Mouse (Mus musculus): ENCODE measurements around the gene Plekha1. TPM values are rescaled to one million over a fixed set of nuclear protein-coding genes. Genes with fewer than 3 reads are reported as not detected.

Plekha1 gene
- total and polyA plus RNA-seq, 3 experiments: 6.9 to 22.1 TPM; not detected in 1

DNA sequence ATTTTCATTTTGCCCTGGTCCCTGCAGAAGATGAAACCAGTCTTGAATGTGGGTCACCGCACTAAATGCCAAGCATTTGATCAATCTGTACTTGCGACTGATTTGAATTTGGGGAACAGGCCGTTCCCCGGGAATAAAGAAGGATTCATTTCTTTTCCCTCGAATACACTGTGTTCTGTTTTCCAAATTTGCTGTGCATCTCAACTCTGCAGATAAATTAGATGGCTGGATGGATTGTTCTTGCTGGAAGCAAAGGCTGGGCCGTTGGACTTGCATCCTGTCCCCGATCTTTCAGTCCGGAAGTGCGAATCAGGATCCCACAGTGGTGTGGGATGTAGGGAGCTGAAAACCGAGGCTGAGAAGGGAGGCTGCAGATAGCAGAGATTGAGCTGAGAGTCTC, 87.8 kb downstream of the Plekha1 start:
- Histone ChIP-seq H3K4me3 (ENCODE audit: control insufficient read depth in 1 of 2, insufficient read depth in 1 of 2, low read depth in 2 of 2, low read length in 2 of 2) (no peak overlapping the region), H3K4me1 (ENCODE audit: control insufficient read depth in 1 of 2, insufficient read depth in 2 of 2, low read length in 2 of 2) (no peaks in the 10 kb centered on the region), H3K9me3 (replicated peaks; ENCODE audit: insufficient read depth, low read length) (no peaks in the 10 kb centered on the region), H3K79me2 (ENCODE audit: control insufficient read depth, insufficient read depth, low read length, poor library complexity) (no peaks in the 10 kb centered on the region), H3K27ac (ENCODE audit: control insufficient read depth, low read depth, low read length) (no peak overlapping the region), H3K27me3 (ENCODE audit: control insufficient read depth in 1 of 2, insufficient read depth in 2 of 2, low read length in 2 of 2) (no peaks in the 10 kb centered on the region), H3K36me3 (ENCODE audit: control insufficient read depth in 1 of 2, insufficient read depth in 2 of 2, low read length in 2 of 2) (no peaks in the 10 kb centered on the region), H3K9ac (ENCODE audit: control insufficient read depth, low read depth, low read length, poor library complexity, severe bottlenecking) (no peak overlapping the region)
- DNase-seq (ENCODE audit: low read depth, low spot score): no peak
- TF ChIP-seq MYB (IDR thresholded peaks at IDR 0.05; ENCODE audit: low read depth, low read length) (no peak), MEF2A (IDR thresholded peaks at IDR 0.05; ENCODE audit: extremely low read depth, insufficient replicate concordance, low read depth, low read length, poor library complexity, severe bottlenecking) (no peak), RCOR1 (IDR thresholded peaks at IDR 0.05; ENCODE audit: low read depth, low read length) (no peak), USF2 (IDR thresholded peaks at IDR 0.05; ENCODE audit: borderline replicate concordance in 1 of 2, insufficient read depth in 1 of 2, low read depth in 1 of 2, low read length in 2 of 2) (no peak)

GRCm38 (mm10) chr7:130954177-130954601, 88.6 kb downstream of the Plekha1 start:
- DNase-seq (ENCODE audit: low read depth, low spot score): no peak
- H3K27ac ChIP-seq (ENCODE audit: control insufficient read depth, low read depth, low read length): no peak overlapping the region
- no peaks in the 10 kb centered on the region for H3K9me3 ChIP-seq (replicated peaks; ENCODE audit: insufficient read depth, low read length)
- H3K4me3 ChIP-seq (ENCODE audit: control insufficient read depth in 1 of 2, insufficient read depth in 1 of 2, low read depth in 2 of 2, low read length in 2 of 2): no peak overlapping the region
- H3K36me3 ChIP-seq (ENCODE audit: control insufficient read depth in 1 of 2, insufficient read depth in 2 of 2, low read length in 2 of 2): no peaks in the 10 kb centered on the region
- H3K79me2 ChIP-seq (ENCODE audit: control insufficient read depth, insufficient read depth, low read length, poor library complexity): no peaks in the 10 kb centered on the region
- no peaks in the 10 kb centered on the region for H3K4me1 ChIP-seq (ENCODE audit: control insufficient read depth in 1 of 2, insufficient read depth in 2 of 2, low read length in 2 of 2)
- no peak overlapping the region for H3K9ac ChIP-seq (ENCODE audit: control insufficient read depth, low read depth, low read length, poor library complexity, severe bottlenecking)
- no peaks in the 10 kb centered on the region for H3K27me3 ChIP-seq (ENCODE audit: control insufficient read depth in 1 of 2, insufficient read depth in 2 of 2, low read length in 2 of 2)
- TF ChIP-seq ETS1 (IDR thresholded peaks at IDR 0.05; ENCODE audit: low read depth, low read length): no peak
- no peak for TF ChIP-seq ZNF384 (IDR thresholded peaks at IDR 0.05; ENCODE audit: low read depth, low read length)
- TF ChIP-seq E2F4 (IDR thresholded peaks at IDR 0.05; ENCODE audit: borderline replicate concordance, low read depth, low read length): no peak
- TF ChIP-seq POLR2AphosphoS5 (IDR thresholded peaks at IDR 0.05; ENCODE audit: borderline replicate concordance, low read depth, low read length): no peak
- TF ChIP-seq ZKSCAN1 (IDR thresholded peaks at IDR 0.05; ENCODE audit: low read depth, low read length): no peak
- no peak for TF ChIP-seq MXI1 (IDR thresholded peaks at IDR 0.05; ENCODE audit: low read depth, low read length)
- TF ChIP-seq HCFC1 (IDR thresholded peaks at IDR 0.05; ENCODE audit: low read depth, low read length): no peak
- no peak for TF ChIP-seq ELF1 (IDR thresholded peaks at IDR 0.05; ENCODE audit: low read depth, low read length)
- TF ChIP-seq MAX (IDR thresholded peaks at IDR 0.05; ENCODE audit: low read length): no peak
- TF ChIP-seq CHD1 (IDR thresholded peaks at IDR 0.05; ENCODE audit: low read depth, low read length): no peak
- TF ChIP-seq TAL1 (IDR thresholded peaks at IDR 0.05; ENCODE audit: low read length): no peak
- TF ChIP-seq EP300 (IDR thresholded peaks at IDR 0.05; ENCODE audit: low read depth in 1 of 2, low read length in 2 of 2): no peak
- no peak for TF ChIP-seq NELFE (IDR thresholded peaks at IDR 0.05; ENCODE audit: low read depth, low read length)
- no peak for TF ChIP-seq GATA1 (IDR thresholded peaks at IDR 0.05; ENCODE audit: low read depth, low read length)
- no peak for TF ChIP-seq KAT2A (conservative IDR thresholded peaks at IDR 0.05; ENCODE audit: low read depth, low read length)
- no peak for TF ChIP-seq TCF12 (IDR thresholded peaks at IDR 0.05; ENCODE audit: low read depth, low read length)

All from MEL (cell line).